Mouse (Mus musculus) pancreas, adult 10 weeks (tissue): ENCODE data around the gene Flt3l. TPM values are rescaled to one million over a fixed set of nuclear protein-coding genes. Genes with fewer than 3 reads are reported as not detected.

Experiments used
- polyA plus RNA-seq: library from polyadenylated mRNA; stranded (reverse); fragments of 350-450 nt; fragmentation: Illumina TruSeq; extraction: RNeasy Lipid Tissue Mini Kit (QIAGEN cat#74804); gene quantifications from one replicate; pipeline ENCODE4 v1.2.3, GENCODE M21; 2015; ENCODE audit warnings: low read depth, low replicate concordance; ENCODE audit not compliant: insufficient read depth

The Flt3l gene
- 14.1 TPM for polyA plus RNA-seq

DNA sequence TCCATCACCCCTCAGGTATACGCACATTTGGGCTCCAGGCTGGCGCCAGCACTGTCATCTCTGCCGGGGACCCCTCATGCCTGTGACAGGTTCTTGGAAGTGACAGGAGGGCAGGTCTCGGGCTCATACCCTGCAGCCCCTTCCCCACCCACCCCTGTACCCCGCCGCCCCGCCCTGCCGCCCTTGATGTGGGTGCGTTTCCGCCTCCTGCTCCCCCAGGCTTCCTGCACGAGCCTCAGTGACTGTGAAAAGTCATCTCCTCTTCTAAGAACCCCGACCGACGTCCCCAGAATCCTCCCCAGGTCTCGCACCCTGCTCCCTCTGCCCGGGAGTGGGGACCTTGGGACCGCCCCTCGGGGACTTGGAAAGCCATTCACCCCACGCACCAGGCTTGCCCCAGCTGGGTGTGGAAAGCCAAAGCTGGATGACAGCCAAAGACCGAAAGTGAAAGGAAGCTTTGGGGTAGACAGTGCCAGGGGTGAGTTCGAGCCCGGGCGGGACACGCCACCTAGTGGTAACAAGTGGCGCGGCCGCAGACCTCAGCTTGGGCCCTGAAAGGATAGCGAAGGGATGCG is at the start of gene Flt3l, which contains the start of gene Gm45713:
Flt3l (minus strand) TSS at position 440 of the 575 bp plus-strand sequence.
Gm45713 (minus strand) TSS at position 239 of the 575 bp plus-strand sequence.

GRCm38 (mm10) chr7:45180896-45181477 is 44.8 kb upstream of the Flt3l start, which contains the start of gene Pth2:
TSS of gene Pth2 (plus strand) at chr7:45180995.

DNA sequence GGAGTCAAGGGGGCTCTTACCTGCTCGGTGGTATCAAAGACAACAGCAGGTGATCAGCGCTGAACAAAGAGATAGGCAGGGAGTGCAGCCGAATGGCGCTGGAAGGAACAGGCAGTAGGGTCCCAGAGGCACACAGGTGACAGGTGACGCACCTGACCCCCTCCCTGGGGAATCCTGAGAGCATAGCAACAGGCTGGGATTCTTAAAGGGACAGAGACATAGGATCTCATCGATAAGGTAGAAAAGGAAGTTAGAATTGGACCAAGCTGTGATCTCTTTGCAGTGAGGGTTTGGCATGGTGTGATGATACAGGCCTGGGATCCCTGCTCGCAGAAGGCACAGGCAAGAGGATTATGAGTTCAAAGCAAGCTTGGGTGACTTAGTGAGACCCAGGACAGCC is 43.2 kb upstream of the Flt3l start, which contains the start of gene Gfy:
Gfy (minus strand) TSS at position 101 of the 400 bp plus-strand sequence.

DNA sequence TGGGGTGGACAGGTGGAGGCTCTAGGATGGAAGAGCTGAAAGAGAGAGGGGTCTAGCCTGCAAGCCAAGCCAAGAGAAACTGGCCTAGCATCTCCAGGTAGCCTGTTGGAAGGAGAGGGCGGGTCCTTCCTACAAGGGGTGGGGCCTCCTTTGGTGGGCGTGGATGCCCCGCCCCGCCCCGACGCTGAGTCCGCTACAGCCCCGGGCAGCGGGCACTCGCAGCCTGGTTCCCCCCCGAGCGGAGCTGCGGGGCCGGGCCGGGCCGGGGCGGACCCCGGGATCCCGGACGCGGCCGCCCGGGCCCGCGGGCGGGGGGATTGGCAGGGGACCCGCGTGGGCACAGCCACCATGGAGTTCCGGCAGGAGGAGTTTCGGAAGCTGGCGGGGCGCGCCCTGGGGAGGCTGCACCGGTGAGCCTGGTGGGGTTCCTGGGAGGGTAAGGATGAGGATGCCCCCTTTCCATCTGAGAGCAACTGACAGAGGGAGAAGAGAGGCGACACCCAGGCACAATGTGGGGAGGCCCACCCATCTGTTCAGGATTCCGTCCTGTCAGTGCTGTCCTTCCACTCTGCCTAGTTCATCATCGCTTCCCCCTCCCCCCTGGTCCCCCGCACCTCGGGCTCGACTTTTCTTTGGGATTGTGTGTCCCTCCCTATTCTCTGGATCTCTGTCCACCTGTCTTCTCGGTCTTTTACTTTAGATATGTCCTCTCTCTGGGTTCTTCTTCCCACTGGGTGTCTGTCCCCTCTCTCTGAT is 27.7 kb upstream of the Flt3l start, which contains the start of gene Slc17a7:
Slc17a7 (plus strand) TSS at position 215 of the 756 bp plus-strand sequence.

GRCm38 (mm10) chr7:45154096-45154992 is 18.1 kb upstream of the Flt3l start, which contains the start of the genes Pih1d1 and Aldh16a1:
TSS of gene Pih1d1 (plus strand) at chr7:45154303.
TSS of gene Aldh16a1 (minus strand) at chr7:45154584.

GRCm38 (mm10) chr7:45128624-45129246 is 7.5 kb downstream of the Flt3l start, which contains the start of gene Rpl13a:
TSS of gene Rpl13a (minus strand) at chr7:45128761.

GRCm38 (mm10) chr7:45124224-45125143 is 11.7 kb downstream of the Flt3l start, which contains the start of gene Rps11:
TSS of gene Rps11 (minus strand) at chr7:45124439.

DNA sequence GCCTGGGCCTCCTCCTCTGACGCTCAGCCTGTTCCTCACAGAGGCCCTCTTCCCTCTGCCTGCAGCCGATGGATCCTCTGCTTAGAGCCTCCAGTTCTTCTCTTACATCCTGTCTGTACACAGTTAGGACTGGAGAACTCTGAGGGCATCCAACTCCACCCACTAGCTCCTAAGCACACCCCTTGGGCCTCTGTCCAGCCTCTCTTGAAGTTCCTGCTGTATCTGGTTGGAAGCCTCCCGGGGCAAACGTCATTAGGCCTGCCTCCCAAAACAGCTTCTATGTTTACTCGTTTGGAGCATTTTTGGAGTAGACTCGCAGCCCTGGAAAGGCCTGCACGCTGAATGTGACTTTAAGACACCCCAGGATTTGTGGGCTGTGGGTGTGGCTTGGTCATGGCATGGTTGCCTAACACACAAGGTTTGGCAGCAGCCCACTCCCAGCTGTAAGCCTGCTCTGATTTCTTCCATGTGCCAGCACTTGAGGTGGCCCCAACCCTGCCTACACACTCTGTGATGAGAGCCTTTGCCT is 32.5 kb downstream of the Flt3l start, which contains the start of gene Fcgrt:
Fcgrt (minus strand) TSS at position 200 of the 529 bp plus-strand sequence.

DNA sequence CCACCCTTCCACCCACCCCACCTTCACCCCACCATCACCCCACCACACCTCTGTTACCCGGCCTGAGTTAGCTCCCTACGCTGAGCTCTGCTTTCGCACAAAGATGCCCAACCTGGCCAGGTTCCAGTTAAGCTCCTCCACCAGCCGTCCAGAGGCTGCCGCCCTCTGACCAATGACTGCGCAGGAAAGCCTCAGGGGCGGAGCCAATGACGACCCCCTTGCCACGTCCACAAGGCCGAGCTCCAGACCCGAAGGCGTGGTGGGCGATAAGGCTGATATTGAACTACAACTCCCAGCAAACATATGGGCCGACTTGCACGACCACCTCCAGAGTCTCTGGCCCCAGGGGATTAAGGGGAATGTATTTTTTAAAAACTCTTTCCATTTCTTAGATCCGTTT is 44.2 kb downstream of the Flt3l start, which contains the start of gene Rcn3:
Rcn3 (minus strand) TSS at position 174 of the 400 bp plus-strand sequence.

Other genes starting within 250 kb of the Flt3l start
- gene Med25, start 243.7 kb downstream of the Flt3l start, polyA plus RNA-seq = 20.6 TPM
- 9.6 TPM for gene Fuz, start 240.4 kb downstream of the Flt3l start, polyA plus RNA-seq
- 13.8 TPM for gene Ap2a1, start 206.9 kb downstream of the Flt3l start, polyA plus RNA-seq
- not detected for gene Tsks, start 193.2 kb downstream of the Flt3l start, polyA plus RNA-seq
- gene Cpt1c, start 161.6 kb downstream of the Flt3l start, polyA plus RNA-seq = 3.9 TPM
- 31.9 TPM for gene Prmt1, start 149.9 kb downstream of the Flt3l start, polyA plus RNA-seq
- 70.4 TPM for gene Irf3, start 138.8 kb downstream of the Flt3l start, polyA plus RNA-seq
- gene Bcl2l12, start 137.7 kb downstream of the Flt3l start, polyA plus RNA-seq = 2.8 TPM
- 17.4 TPM for gene Scaf1, start 120.1 kb downstream of the Flt3l start, polyA plus RNA-seq
- gene Rras, start 118.5 kb downstream of the Flt3l start, polyA plus RNA-seq = 29.2 TPM
- 5.3 TPM for gene Prr12, start 83.6 kb downstream of the Flt3l start, polyA plus RNA-seq
- 12.8 TPM for gene Nosip, start 74.0 kb downstream of the Flt3l start, polyA plus RNA-seq
- gene Prrg2, start 73.8 kb downstream of the Flt3l start, polyA plus RNA-seq = 13.8 TPM
- 25.7 TPM for gene Rcn3, start 44.2 kb downstream of the Flt3l start, polyA plus RNA-seq
- 25.4 TPM for gene Fcgrt, start 32.6 kb downstream of the Flt3l start, polyA plus RNA-seq
- gene Rps11, start 12.0 kb downstream of the Flt3l start, polyA plus RNA-seq = 500 TPM
- 1,110 TPM for gene Rpl13a, start 7.7 kb downstream of the Flt3l start, polyA plus RNA-seq
- gene Gm45713, start 201 bp downstream of the Flt3l start, polyA plus RNA-seq = 0.61 TPM
- 8.8 TPM for gene Pih1d1, start 17.9 kb upstream of the Flt3l start, polyA plus RNA-seq
- 9.4 TPM for gene Aldh16a1, start 18.2 kb upstream of the Flt3l start, polyA plus RNA-seq
- gene Slc17a7, start 27.5 kb upstream of the Flt3l start, polyA plus RNA-seq = not detected
- gene Gfy, start 43.1 kb upstream of the Flt3l start, polyA plus RNA-seq = not detected
- gene Pth2, start 44.6 kb upstream of the Flt3l start, polyA plus RNA-seq = not detected
- not detected for gene Ccdc155, start 68.5 kb upstream of the Flt3l start, polyA plus RNA-seq
- 7.0 TPM for gene Dkkl1, start 75.7 kb upstream of the Flt3l start, polyA plus RNA-seq
- gene Tead2, start 79.3 kb upstream of the Flt3l start, polyA plus RNA-seq = 98.6 TPM
- gene Cd37, start 102.7 kb upstream of the Flt3l start, polyA plus RNA-seq = 2.7 TPM
- gene Slc6a16, start 104.7 kb upstream of the Flt3l start, polyA plus RNA-seq = not detected
- gene Slc6a21, start 141.1 kb upstream of the Flt3l start, polyA plus RNA-seq = not detected
- gene Trpm4, start 197.3 kb upstream of the Flt3l start, polyA plus RNA-seq = 15.2 TPM
- 0.89 TPM for gene Hrc, start 198.9 kb upstream of the Flt3l start, polyA plus RNA-seq
- gene Ppfia3, start 230.6 kb upstream of the Flt3l start, polyA plus RNA-seq = 0.92 TPM
- gene Lin7b, start 234.2 kb upstream of the Flt3l start, polyA plus RNA-seq = 4.4 TPM